Mouse (Mus musculus) heart, adult 2 months (tissue): ENCODE results near the gene Fxyd6. TPM values are rescaled to one million over a fixed set of nuclear protein-coding genes. Genes with fewer than 3 reads are reported as not detected.

ENCODE experiments used
- DNase-seq, 2 experiments: peaks; one replicate each; pipeline ENCODE4 v3.0.0; 2021
- H3K27ac ChIP-seq: fragments of 200-600 bp; 2 replicates; pipeline ENCODE4 v1.8.1; 2022
- H3K27me3 ChIP-seq: fragments of 200-500 bp; 2 replicates; pipeline ENCODE4 v1.6.1; 2012; ENCODE audit warnings: mild to moderate bottlenecking, low read length, inconsistent platforms, mixed read lengths; ENCODE audit not compliant: control insufficient read depth, insufficient read depth
- H3K36me3 ChIP-seq: fragments of 200-500 bp; 2 replicates; pipeline ENCODE4 v1.6.1; 2012; ENCODE audit warnings: low read length, inconsistent platforms; ENCODE audit not compliant: control insufficient read depth, insufficient read depth
- H3K4me1 ChIP-seq: fragments of 200-500 bp; 2 replicates; pipeline ENCODE4 v1.6.1; 2011; ENCODE audit warnings: low read length; ENCODE audit not compliant: control insufficient read depth, insufficient read depth
- H3K4me3 ChIP-seq: fragments of 200-600 bp; 2 replicates; pipeline ENCODE4 v1.8.1; 2022
- H3K79me2 ChIP-seq: fragments of 200-500 bp; replicated peaks from 2 replicates; pipeline ENCODE4 v1.6.1; 2012; ENCODE audit warnings: mild to moderate bottlenecking, inconsistent platforms, low read length, moderate library complexity, mixed read lengths; ENCODE audit not compliant: control insufficient read depth, insufficient read depth
- H3K9ac ChIP-seq: fragments of 200-500 bp; 2 replicates; pipeline ENCODE4 v1.6.1; 2012; ENCODE audit warnings: low read depth, mild to moderate bottlenecking, control low read depth, inconsistent platforms, low read length, mixed read lengths
- CTCF ChIP-seq: fragments of 200-600 bp; IDR thresholded peaks from 2 replicates; pipeline ENCODE4 v1.8.1; 2022; ENCODE audit warnings: antibody characterized with exemption, mild to moderate bottlenecking, moderate library complexity
- EP300 ChIP-seq: fragments of 200-500 bp; IDR thresholded peaks from 2 replicates; pipeline ENCODE4 v1.6.1; 2011; ENCODE audit warnings: low read depth, low read length, control low read depth; ENCODE audit not compliant: insufficient read depth
- POLR2A ChIP-seq: fragments of 200-500 bp; IDR thresholded peaks from 2 replicates; pipeline ENCODE4 v1.6.1; 2011; ENCODE audit warnings: mild to moderate bottlenecking, low read depth, low read length, control low read depth; ENCODE audit not compliant: insufficient read depth
- WGBS: fragments of 180-500 bp; shearing (Covaris S2); methylation state at CpG from one replicate; pipeline ENCODE4 v1.1.7; 2018; 5-methylcytosine and 5-hydroxymethylcytosine counted together
- intact Hi-C: fragments of 180-260 bp; cut with DNase I; formaldehyde crosslinking; loops from one replicate; pipeline ENCODE4 v1.15.1; 2025
- polyA plus RNA-seq: library from polyadenylated mRNA; depleted of rRNA; stranded (reverse); fragments of >200 nt; gene quantifications from 2 replicates; pipeline ENCODE4 v1.2.3, GENCODE M21; 2012
- total RNA-seq, 2 experiments: library from RNA; stranded (reverse); gene quantifications; 2 replicates each; pipeline ENCODE4 v1.2.3; 2021

Fxyd6 gene
- total and polyA plus RNA-seq, 3 experiments: 13.8 to 40.8 (median 14.2) TPM

DNA sequence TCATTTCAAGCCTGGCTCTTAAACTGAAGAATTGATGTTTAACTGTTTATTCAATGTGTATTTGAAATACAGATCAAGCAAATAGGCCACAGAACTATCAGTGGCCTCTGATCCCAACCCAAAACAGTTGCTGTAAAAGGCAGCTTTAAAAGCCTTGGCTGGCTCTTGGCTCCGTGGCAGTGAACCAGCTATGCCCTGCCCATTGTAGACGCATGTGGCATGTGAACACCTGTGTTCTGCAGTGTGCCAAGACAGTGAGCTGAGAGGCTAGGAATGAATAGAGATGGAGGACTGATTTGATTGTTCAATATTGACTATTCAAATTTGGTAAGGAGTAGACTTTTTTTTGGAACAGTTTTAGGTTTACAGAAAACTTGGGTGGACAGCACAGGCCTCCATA lies 6.9 kb downstream of the Fxyd6 start:
- 65% methylated on average over 2 of the region's 2 CpGs for WGBS
- no peak for DNase-seq
- Histone ChIP-seq H3K79me2 (no peaks in the 10 kb centered on the region), H3K36me3 (no peaks in the 10 kb centered on the region), H3K9ac (no peak overlapping the region), H3K27me3 (no peaks in the 10 kb centered on the region), H3K4me1 (peaks cover 5% of the 10 kb centered on the region), H3K4me3 (no peak overlapping the region), H3K27ac (no peak overlapping the region)
- intact Hi-C loops: no loop called here
- TF ChIP-seq POLR2A (no peak), CTCF (no peak), EP300 (no peak)

DNA sequence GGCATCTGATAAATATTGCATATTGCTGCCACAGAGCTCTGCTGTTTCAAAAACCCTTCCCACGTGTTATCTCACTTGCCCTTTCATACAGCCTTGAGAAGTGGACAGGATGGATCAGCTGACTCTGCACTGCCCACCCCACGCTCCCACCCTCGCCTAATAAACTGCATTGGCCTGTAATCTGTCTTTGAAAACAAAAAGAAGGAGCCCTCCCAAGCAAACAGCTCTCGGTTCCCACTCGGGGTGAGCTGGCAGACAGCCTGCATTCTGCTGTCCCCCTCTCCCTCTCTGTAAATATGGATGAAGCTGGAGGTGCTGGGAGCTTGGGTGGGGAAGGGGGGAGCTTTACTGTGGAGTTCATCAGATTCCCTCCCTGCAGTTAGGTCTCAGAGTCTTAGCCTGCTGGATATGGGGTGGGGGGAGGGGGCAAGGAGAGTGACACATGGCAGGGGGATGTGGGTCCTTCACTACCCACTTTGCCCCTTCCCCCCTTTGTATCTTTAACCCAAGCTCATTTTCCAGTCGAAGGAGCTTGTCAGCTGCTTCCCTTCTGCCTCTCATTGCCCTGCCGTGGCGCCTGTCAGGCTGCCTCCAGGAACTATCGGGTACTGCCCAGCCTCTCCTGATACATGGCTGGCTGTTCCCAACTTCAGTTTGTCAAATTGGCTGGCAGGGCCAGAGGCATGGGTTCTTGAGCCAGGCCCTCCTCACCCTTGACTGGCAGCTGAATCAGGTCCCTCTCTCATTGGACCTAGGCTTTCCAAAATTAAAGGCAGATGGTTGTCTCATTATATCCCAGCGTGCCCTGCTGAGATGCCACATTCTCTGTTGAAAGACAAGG lies 10.6 kb downstream of the Fxyd6 start:
- DNase-seq: no peak
- no peak overlapping the region for H3K4me3 ChIP-seq
- WGBS: 58% methylated on average over 10 of the region's 10 CpGs
- H3K9ac ChIP-seq: no peak overlapping the region
- intact Hi-C loops: no loop called here
- no peaks in the 10 kb centered on the region for H3K27me3 ChIP-seq
- peaks cover 2% of the 10 kb centered on the region for H3K4me1 ChIP-seq
- H3K27ac ChIP-seq: no peak overlapping the region
- TF ChIP-seq CTCF (no peak), EP300 (no peak), POLR2A (no peak)
- no peaks in the 10 kb centered on the region for H3K36me3 ChIP-seq
- no peaks in the 10 kb centered on the region for H3K79me2 ChIP-seq

DNA sequence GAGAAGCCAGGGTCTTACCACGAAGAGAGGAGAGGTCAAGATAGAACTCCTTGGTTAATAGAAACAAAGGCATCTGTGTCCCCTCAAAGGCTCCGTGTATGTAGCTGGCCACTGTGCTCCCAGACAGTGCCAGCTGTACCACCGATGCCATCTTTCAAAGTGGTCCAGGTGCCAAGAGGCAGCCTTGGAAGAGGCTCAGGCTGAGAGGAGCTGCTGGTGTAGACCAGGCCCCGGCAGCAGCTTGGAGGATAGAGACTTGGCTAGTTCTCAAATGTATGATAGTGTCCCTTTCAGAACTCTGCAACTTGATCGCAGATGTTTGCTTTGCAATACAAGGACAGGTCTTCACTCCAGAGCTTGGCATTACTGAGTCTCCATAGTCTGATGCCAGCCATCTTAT lies 12.4 kb downstream of the Fxyd6 start:
- no peak for TF ChIP-seq POLR2A
- TF ChIP-seq CTCF: no peak
- no peak for TF ChIP-seq EP300
- Histone ChIP-seq H3K4me1 (peaks cover 2% of the 10 kb centered on the region), H3K27me3 (no peaks in the 10 kb centered on the region), H3K36me3 (no peaks in the 10 kb centered on the region), H3K9ac (no peak overlapping the region), H3K79me2 (no peaks in the 10 kb centered on the region), H3K4me3 (no peak overlapping the region), H3K27ac (no peak overlapping the region)
- no peak for DNase-seq
- intact Hi-C loops: no loop called here
- 45% methylated on average over 5 of the region's 5 CpGs for WGBS

DNA sequence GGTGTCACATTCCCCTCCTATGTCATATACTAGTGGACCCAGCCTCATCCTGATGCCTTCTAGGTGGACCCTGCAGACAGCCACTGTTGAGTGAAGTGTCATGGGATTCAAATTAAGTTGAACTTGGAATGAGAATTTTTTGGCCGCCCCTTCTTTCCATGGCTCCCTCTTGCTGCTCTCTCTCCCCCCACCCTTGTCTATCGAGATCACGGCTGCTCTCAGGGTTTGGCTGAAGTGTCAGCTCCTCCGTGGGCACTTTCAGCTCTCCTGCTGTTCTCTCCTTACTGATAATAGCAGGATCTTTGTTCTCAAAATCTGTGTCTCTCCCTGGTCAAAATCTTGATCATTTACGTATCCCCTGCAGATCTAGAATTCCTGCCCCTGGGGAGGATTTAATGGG lies 12.8 kb downstream of the Fxyd6 start:
- H3K4me3 ChIP-seq: no peak overlapping the region
- H3K79me2 ChIP-seq: no peaks in the 10 kb centered on the region
- H3K27ac ChIP-seq: no peak overlapping the region
- no peaks in the 10 kb centered on the region for H3K27me3 ChIP-seq
- H3K36me3 ChIP-seq: no peaks in the 10 kb centered on the region
- peaks cover 2% of the 10 kb centered on the region for H3K4me1 ChIP-seq
- TF ChIP-seq CTCF (no peak), EP300 (no peak), POLR2A (no peak)
- intact Hi-C loops: no loop called here
- WGBS: 74% methylated on average over 5 of the region's 5 CpGs
- no peak overlapping the region for H3K9ac ChIP-seq
- DNase-seq: no peak

DNA sequence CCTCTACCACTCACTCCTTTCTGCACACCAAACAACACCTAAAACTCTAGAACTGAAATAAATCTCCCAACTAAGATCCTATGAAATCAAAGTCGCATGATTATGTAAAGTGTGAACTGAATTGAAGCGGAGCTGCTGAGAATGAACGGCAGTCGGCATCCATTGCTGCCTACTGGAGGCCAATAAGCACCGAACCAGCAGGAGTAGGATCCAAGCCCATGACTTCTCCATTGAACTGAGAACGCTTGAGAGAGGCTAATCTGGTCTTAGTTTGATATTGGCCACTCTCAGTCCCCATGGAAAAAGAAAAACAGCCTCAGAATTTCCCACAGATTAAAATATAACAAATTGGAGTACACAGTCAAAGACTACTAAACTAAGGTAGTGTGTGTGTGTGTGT lies 13.9 kb downstream of the Fxyd6 start:
- no peak for DNase-seq
- Histone ChIP-seq H3K79me2 (no peaks in the 10 kb centered on the region), H3K4me1 (peaks cover under 1% of the 10 kb centered on the region), H3K4me3 (no peak overlapping the region), H3K9ac (no peak overlapping the region), H3K36me3 (no peaks in the 10 kb centered on the region), H3K27ac (no peak overlapping the region), H3K27me3 (no peaks in the 10 kb centered on the region)
- intact Hi-C loops: no loop called here
- TF ChIP-seq POLR2A (no peak), EP300 (no peak), CTCF (no peak)
- 89% methylated on average over 6 of the region's 6 CpGs for WGBS

DNA sequence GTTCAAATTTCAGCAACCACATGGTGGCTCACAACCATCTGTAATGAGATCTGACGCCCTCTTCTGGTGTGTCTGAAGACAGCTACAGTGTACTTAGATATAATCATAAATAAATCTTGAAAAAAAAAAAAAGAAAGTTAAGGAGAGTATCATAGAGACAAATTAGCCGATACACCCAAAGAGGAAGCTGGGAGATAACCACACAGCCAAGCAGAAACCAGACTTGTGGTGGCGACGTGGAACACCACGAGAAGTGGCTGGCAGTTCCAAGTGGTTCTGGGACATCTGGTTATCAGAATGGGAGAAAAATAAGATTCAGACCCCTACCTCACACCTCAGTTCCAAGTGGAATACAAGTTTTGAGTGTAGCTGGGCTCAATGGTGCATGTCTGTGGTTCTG lies 16.7 kb downstream of the Fxyd6 start:
- Histone ChIP-seq H3K79me2 (no peaks in the 10 kb centered on the region), H3K27ac (no peak overlapping the region), H3K4me3 (no peak overlapping the region), H3K4me1 (no peaks in the 10 kb centered on the region), H3K9ac (no peak overlapping the region), H3K27me3 (no peaks in the 10 kb centered on the region), H3K36me3 (no peaks in the 10 kb centered on the region)
- WGBS: 69% methylated on average over 5 of the region's 5 CpGs
- intact Hi-C loops: no loop called here
- no peak for DNase-seq
- TF ChIP-seq CTCF: peak; percentile 18; the same call in 1 of the 2 replicates
- TF ChIP-seq POLR2A: no peak
